Mouse (Mus musculus) mouse trophoblast stem cell (cell line): ENCODE measurements around the gene Exoc6b.

Experiments
- in situ Hi-C, 2 experiments: fragments of 300-500 bp; cut with MseI, MboI; formaldehyde crosslinking; loops; 2 replicates in 1 of 2; 3 replicates in 1 of 2; pipeline ENCODE4 v1.15.1; 2025

Exoc6b gene

GRCm38 (mm10) chr6:84586551-84587200 lies 482.6 kb downstream of the Exoc6b start:
- in situ Hi-C loops: loop anchor here (25.0 kb wide), 1 partner anchor 174 kb away; no protein-coding TSS in a partner anchor

GRCm38 (mm10) chr6:84585686-84586300 lies 483.5 kb downstream of the Exoc6b start:
- in situ Hi-C loops: loop anchor here (25.0 kb wide), 1 partner anchor 173 kb away; no protein-coding TSS in a partner anchor

DNA sequence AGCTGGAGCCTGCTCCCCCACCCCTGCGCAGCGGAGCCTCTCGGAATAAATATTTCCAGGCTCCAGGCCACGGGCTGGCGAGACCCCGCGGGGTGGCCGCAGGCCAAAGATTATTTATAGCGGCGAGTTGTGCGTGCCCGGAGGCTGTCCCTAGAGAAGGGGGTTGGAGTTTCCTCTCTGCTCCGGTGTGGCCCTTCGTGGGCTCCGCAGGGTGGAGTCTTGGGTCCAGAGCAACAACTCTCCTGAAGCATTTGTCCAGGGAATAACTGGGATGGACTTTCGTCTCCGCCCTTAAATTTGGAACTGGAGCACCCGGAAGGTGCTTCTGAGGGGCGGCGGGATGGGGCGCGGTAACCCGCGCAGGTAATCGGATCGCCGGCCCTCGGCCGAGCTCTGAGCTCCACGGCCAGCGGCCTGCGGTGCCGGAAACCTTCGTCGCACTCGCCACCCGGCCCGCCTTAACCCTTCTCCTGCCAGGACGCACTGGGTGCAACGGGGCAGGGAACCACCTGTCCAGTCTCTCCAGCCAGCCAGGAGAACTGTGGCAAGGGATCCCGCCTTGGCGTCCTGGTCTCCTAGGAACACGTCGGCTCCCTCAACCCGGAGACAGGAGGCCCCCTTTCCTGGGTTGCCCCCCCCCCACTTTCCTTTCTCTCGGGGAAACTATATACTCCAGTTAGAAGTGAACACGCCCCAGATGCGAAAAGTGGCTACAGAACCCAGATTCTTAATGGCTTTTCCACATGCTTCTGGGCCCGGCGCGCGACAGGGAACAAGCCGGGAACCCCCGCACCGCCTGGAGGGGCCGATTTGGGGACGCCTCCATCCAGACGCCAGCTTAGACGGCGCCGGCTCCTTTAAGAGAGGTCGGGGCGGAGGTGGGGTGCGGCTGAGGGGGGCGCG lies 484.3 kb downstream of the Exoc6b start:
- in situ Hi-C loops: loop anchor here (25.0 kb wide), 1 partner anchor 173 kb away; no protein-coding TSS in a partner anchor

- in situ Hi-C loops: loop anchor here (25.0 kb wide), 1 partner anchor 172 kb away; no protein-coding TSS in a partner anchor
Observed at GRCm38 (mm10) chr6:84583841-84584782, 485.2 kb downstream of the Exoc6b start.

DNA sequence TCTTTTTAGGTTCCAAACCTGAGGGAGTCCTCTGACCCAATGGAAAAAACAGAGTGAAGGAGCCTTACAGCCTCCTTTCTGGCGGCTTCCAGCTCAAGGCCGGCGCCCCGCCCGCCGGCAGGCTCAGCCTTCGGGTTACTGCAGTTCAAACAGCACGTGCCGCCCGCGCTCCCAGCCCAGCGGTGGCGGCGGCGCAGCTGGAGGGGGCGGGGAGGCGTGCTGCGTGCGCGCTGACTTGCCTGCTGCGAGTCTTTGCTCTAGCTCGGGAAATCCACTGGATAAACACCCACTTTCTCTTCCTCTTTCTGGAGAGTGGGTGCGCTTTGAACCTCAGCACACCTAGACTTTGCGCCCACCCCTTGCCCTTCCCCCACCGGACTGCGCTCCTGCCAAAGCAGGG lies 485.9 kb downstream of the Exoc6b start:
- in situ Hi-C loops: loop anchor here (25.0 kb wide), 1 partner anchor 171 kb away; no protein-coding TSS in a partner anchor

GRCm38 (mm10) chr6:84582826-84583225 lies 486.5 kb downstream of the Exoc6b start:
- in situ Hi-C loops: loop anchor here (25.0 kb wide), 1 partner anchor 171 kb away; no protein-coding TSS in a partner anchor

DNA sequence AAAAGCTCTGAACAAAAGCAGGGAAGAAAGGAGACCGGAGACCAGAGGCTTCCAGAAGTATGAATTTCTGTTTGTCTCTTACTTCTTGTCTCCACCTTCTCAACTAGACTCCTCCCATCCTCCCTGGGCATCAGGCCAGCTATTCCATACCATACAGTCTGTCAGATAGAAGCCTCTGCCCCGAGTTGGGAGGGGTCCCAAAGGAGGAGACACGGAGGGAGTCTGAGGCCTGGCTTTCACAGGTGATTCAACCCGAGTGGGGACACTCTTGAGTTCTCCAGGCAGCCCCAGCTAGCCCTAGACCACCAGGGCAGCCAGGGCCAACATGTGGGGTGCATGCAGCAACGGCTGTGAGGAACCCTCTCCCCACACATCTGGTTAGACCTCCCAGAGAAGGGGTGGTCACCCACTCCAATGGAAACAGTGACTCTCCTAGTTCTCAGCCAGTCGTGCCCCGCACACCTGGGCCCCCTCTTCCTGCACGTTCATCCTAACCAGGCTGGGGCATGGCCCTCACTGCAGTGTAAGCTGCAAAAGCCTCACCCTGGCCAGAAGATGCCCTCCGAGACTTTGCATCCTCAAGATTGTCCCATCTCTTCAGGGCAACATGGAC lies 487.4 kb downstream of the Exoc6b start:
- in situ Hi-C loops: loop anchor here (25.0 kb wide), 1 partner anchor 170 kb away; no protein-coding TSS in a partner anchor

DNA sequence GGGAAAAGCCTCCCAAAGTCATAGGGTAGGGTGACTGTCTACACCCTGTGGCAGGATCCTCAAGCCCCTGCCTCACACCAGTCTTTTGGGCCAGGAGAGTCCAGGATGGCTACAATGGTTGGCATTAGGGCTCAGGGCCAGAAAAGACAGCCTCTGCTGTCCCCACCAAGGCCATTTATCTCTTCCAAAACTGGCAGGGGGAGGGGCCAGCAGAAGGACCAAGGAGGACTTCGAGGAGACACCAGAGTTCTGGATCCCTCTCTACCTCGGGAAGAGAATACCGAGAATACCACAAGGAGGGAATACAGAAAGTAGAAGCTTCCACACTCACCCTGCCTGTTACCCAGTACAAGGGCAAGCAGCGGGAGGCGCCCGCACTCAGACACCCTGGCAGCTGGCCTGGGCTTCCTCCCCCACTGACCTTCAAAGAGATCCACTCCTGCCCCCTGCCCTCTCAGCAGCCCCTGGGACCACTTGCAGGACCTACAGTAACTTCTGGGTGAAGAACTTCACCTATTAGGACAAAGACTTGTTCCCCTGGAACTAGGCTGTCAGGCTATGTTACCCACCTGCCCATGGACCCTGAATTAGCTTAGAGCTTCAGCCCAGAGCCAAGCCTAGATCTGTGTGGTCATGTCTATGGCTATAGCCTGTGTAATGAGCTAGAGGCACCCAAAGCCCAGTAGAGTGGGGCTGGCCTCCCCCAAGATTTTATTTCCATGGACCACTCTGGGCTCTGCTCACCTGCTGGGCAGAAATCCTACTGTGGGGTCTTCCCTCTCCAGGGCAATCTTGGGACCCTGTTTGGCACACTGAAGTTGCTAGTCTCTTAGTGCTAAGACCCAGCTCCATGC lies 488.1 kb downstream of the Exoc6b start:
- in situ Hi-C loops: loop anchor here (25.0 kb wide), 1 partner anchor 169 kb away; no protein-coding TSS in a partner anchor

DNA sequence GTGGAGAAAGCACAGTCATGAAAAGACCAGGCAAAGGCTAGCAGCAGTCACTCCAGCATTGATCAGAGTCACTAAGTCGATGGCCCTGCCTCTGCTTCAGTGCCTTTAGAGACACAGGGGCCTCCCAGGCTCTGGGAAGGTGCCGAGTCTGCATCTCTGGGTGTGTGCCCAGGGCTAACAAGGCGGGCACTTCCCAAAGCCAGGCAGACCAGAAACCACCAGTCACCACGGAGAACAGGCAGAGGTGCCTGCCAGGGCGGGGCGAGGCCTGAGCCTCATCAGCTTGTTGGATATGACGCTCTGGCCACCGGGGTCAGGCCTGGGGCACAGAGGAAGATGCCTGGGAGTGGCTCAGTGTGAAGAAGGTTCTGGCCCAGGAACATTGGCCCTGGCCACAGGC lies 489.8 kb downstream of the Exoc6b start:
- in situ Hi-C loops: loop anchor here (25.0 kb wide), 1 partner anchor 167 kb away; no protein-coding TSS in a partner anchor

DNA sequence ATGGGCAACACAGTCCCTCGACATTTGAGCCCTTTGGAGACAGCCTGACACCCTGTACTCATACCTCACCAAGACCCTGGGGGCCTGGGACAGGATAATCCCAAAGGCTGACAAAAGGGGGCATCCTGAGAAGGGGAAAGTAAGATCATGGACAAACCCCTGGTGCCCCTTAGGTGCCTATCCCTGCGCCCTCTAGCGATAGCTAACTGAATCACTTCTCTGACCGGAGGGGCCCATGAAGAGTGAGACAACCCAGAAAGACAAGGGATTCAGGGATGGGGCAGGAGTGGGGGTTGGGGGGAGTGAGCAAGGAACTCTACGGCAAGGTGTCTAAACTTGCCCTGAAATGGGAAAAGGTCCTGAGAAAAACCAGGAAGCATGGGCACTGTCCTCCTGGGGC lies 490.4 kb downstream of the Exoc6b start:
- in situ Hi-C loops: loop anchor here (25.0 kb wide), 1 partner anchor 167 kb away; no protein-coding TSS in a partner anchor

DNA sequence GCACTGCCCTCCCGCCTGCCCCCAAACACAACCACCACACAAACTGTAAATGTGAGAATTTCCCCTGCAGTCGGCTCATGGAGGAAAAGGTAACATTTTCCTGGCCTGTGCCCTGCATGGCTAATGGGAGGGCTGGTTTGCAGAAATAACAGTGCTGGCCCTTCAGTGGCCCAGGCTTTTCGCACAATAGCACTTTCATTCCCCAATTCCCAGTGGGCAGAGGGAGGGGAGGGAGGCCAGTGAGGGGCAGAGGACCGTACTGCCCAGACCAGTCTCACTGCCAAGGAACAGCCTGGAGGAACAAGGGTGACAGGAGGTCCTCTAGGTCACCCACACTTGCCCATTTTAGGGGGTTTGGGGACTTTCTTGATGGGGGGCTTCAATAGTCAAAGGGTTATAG lies 491.4 kb downstream of the Exoc6b start:
- in situ Hi-C loops: loop anchor here (25.0 kb wide), 1 partner anchor 166 kb away; no protein-coding TSS in a partner anchor

DNA sequence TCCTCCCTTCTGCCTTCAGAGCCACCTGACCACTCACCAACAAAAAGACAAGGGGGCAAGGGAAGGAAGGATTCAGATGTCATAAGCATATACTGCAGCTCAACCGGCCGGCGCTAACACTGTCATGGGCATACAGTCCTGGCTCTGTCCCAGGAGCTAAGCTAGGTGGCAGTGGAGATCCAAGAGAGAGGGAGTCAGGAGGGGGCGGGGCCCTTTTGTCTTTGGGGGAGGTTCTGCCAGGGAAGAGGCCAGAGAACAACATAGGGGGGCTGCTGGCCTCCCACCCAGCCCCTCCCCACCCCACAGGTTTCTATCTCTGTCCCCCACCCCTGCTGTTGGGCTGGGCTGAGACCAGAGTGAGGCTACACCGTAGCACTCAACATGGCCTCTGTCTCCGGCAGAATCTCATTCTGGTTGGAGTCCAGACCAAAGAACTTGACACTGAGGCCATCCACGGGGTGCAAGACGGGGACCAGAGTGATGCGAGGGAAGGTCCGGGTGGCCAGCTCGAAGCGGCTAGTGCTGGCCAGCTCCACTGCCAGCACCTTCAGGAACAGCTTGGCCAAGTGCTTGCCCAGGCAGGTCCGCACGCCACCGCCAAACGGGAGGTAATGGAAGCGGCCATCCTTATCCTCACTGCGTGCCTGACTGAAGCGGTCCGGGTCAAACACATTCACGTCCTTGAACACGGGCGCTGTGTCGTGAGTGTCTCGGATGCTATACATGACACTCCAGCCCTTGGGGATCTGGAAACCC lies 495.2 kb downstream of the Exoc6b start:
- in situ Hi-C loops: no loop called here

- in situ Hi-C loops: no loop called here
Observed at GRCm38 (mm10) chr6:84570039-84570438, 499.3 kb downstream of the Exoc6b start.

DNA sequence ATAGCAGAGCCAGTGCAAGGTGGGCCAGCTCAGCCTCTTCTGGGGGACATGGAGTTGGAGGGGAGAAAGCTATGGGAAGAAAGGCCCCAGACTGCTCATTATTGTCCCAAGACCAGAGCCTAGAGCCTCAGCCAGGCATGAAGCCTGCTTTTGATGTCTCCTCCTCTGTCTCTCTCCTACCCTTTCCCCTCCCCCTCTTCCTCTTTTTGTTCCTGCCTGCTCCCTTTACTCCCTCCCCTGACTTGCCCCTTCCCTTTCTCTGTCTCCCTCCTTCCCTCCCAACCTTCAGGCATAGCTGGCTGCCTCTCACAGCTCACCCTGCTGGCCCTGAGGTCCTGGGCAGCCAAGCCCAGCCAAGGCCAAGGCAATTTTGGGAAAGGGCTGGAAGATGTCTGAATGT lies 499.7 kb downstream of the Exoc6b start:
- in situ Hi-C loops: no loop called here

DNA sequence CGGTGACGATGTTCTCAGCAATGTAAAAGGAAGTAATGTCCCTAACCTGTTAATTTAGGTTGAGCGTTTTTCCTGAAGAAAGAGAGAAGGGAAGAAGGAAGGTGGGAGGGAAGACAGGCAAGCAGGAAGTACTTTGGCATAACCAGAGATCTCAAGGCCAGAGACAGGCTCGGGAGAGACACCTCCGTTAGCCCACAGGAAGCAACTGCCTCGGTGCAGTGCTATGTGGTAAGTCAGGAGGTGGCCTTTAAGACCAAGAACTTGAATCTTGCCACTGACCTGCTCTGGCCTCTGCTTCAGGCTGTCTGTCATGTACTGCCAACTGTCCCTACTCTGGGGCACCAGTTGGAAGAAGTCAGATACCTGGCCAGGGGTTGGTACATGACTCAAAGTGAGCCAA lies 500.4 kb downstream of the Exoc6b start:
- in situ Hi-C loops: no loop called here
